Mouse (Mus musculus): ENCODE data around the gene Thegl.
"Not testable (repeated sequence)": the region's sequence is repeated elsewhere in the genome, so short reads cannot be mapped to it uniquely, and the experiment has no call there.

Thegl gene

GRCm38 (mm10) chr5:77015544-77016482 lies at the start of gene Thegl:
Gene Thegl, plus strand, starts transcription at chr5:77016023.
- peak; percentile 93 for DNase-seq

- DNase-seq, result no peak
Observed at GRCm38 (mm10) chr5:76969250-76969649, 46.6 kb upstream of the Thegl start.

GRCm38 (mm10) chr5:76971115-76971514 lies 44.7 kb upstream of the Thegl start:
- DNase-seq, result not testable (repeated sequence)

GRCm38 (mm10) chr5:76973488-76973887 lies 42.3 kb upstream of the Thegl start:
- DNase-seq, result no peak

GRCm38 (mm10) chr5:76974207-76974553 lies 41.6 kb upstream of the Thegl start:
- no peak for DNase-seq

GRCm38 (mm10) chr5:76974554-76975285 lies 41.1 kb upstream of the Thegl start, which contains the start of gene Srp72:
Gene Srp72, plus strand, starts transcription at chr5:76974683.
- peak; percentile 86 for DNase-seq

GRCm38 (mm10) chr5:76975736-76976135 lies 40.1 kb upstream of the Thegl start:
- DNase-seq, result no peak

GRCm38 (mm10) chr5:76984015-76984414 lies 31.8 kb upstream of the Thegl start:
- no peak for DNase-seq

GRCm38 (mm10) chr5:76990789-76991188 lies 25.0 kb upstream of the Thegl start:
- DNase-seq, result peak; percentile 37

- peak; percentile 73 for DNase-seq
Observed at GRCm38 (mm10) chr5:76993174-76993814, 22.5 kb upstream of the Thegl start.

- DNase-seq, result no peak
Observed at GRCm38 (mm10) chr5:76998416-76998815, 17.4 kb upstream of the Thegl start.

- DNase-seq, result no peak
Observed at GRCm38 (mm10) chr5:77001192-77001591, 14.6 kb upstream of the Thegl start.

- DNase-seq, result no peak
Observed at GRCm38 (mm10) chr5:77004051-77004821, 11.6 kb upstream of the Thegl start, which contains the start of gene Arl9. Gene Arl9, plus strand, starts transcription at chr5:77004055.

GRCm38 (mm10) chr5:77010352-77010751 lies 5.5 kb upstream of the Thegl start:
- DNase-seq, result no peak

GRCm38 (mm10) chr5:77011082-77011481 lies 4.7 kb upstream of the Thegl start:
- DNase-seq, result no peak

- DNase-seq, result no peak
Observed at GRCm38 (mm10) chr5:77013171-77013570, 2.7 kb upstream of the Thegl start.

- peak; percentile 14 for DNase-seq
Observed at GRCm38 (mm10) chr5:77028034-77028433, 12.2 kb downstream of the Thegl start.

GRCm38 (mm10) chr5:77029735-77030134 lies 13.9 kb downstream of the Thegl start:
- peak; percentile 43 for DNase-seq

- not testable (repeated sequence) for DNase-seq
Observed at GRCm38 (mm10) chr5:77035101-77035500, 19.3 kb downstream of the Thegl start.

- DNase-seq, result no peak
Observed at GRCm38 (mm10) chr5:77038451-77038850, 22.6 kb downstream of the Thegl start.

- DNase-seq, result no peak
Observed at GRCm38 (mm10) chr5:77039391-77039790, 23.6 kb downstream of the Thegl start.

GRCm38 (mm10) chr5:77044362-77044761 lies 28.5 kb downstream of the Thegl start:
- no peak for DNase-seq

Measured in liver (tissue).